Mouse (Mus musculus) lung, postnatal 10 days (tissue): ENCODE measurements around the gene Mbd3.
A peak's percentile ranks its signal among the peaks of the same experiment; 100 is the strongest.

ENCODE experiments used
- DNase-seq: peaks from one replicate; pipeline ENCODE4 v3.0.0; 2021

Mbd3 gene

DNA sequence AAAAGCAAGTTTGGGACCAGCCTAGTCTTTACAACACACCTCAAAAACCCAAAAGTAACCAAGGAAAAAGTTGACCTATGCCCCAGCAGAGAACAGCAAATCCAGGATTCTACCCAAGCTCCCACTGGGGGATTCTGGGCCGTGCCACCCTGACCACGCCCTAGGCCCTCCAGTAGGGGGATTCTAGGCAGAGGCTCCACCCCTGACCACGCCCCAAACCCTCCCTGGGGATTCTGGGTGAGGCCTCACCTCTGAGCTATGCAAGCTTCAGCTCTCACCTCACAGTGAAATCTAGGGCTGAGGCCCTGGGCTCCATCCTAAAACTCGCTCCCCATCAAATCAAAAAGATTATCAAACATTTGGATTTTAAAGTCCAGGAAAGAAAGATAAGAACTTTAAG is 24.2 kb upstream of the Mbd3 start:
- peak; percentile 63 for DNase-seq

DNA sequence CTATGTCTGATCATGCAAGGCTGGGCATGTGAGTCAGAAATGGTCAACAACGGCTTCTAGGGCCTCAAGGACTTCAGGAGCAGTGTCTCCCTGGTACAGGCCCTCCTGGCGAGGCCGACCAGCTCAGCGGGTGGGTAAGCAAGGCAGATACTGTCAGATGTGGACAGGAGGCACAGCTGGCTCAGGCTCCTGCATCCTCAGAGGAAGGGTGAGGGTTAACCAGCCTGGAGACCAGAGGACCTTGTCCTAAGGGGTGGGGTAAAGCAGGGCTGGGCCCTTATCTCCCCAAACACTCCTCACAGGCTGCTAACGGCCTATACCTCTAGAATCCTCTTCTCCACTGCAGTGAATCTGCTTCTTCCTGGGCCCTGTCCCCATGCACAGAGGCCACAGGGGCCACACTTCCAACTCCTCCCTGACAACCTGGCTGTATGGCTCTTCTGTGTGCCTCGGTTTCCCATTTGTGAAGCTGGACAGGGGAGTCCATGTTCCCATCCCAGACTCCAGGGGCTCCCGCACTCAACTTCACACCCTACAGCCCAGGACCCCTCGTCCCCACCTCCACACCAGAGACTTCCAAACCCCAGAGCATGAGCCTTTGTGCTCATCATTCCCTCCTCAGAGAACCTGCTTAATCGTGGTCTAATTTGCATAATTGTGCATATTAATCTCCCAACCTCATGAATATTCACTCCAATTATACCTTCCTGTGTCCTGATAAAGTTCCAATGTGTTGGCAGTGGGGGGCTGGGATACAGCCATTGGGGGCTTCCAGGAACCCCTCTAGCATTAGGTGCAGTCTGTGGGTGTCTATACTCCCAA is 22.5 kb upstream of the Mbd3 start:
- no peak for DNase-seq

DNA sequence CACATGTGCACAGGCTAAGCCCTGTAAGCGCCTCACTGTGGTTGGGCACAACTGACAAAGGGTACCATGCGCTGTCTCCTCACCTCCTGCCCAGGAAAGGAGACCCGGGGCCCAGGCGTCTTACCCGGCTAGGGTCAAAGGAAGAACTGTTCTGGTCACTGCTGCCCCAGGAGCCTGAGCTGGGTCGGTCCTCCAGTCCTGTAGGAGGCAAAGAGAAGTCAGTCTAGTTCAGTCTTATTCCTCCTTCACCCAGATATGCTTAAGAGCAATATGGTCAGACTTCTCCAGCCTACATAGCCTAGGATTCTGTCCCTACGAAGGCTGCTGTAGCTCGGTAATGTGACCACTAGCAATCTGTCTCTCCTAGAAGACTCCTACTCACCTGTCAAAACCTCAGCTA is 21.9 kb upstream of the Mbd3 start:
- DNase-seq = no peak

DNA sequence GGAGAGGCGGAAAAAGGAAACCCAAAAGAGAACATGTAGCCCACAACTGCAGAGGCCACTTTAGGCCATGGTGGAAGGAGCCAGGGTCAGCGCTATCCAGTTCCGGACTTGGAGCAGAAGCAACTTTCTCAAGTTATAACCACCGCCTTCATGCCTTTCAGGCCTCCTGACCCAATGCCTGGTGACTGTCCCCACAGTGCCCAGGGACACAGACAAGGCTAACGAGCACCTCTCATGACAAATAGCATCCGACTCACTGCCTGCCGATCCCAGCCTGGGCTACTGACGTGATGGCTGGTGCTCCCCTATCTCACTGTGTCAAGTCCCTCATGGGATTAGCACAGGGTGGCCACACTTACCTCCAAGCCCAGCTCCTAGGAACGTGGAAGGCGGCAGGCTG is 21.4 kb upstream of the Mbd3 start:
- DNase-seq = no peak

DNA sequence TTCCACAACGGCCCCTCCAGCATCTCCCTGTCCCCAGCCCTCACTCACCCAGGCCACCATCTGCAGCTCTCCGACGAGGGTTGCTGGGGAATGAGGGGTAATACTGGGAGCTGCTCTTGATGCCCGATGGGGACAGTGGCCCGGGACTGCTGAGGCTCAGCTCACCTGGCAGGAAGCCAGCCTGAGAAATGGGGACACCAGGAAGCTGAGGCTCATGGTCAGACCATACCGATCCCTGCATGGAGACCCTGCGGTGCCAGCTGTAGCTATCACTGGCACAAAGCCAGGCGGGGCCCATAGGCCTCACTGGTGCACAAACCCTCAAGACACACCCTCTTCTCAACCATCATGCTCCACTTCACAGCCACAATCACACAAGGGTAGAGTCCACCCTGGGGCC is 20.1 kb upstream of the Mbd3 start:
- DNase-seq = no peak

DNA sequence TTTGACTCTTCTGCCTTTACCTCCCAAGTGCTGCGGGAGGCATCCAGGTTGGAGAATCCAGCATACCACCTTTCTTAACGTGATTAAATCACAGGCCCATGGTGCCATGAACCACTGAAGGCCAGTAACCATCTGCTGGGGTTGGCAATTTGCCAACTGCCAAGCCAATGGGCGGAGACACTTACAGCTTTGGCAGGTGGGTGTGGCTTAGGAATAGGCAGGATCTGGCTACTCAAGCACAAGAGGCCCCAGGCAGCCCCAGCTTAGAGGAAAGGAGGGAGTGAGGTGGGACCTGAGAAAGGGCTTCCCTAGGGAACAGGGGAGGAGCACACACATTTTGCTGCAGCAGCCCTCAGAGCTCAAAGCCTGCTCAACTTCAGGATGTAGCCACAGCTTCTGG is 19.0 kb upstream of the Mbd3 start:
- peak; percentile 58 for DNase-seq

DNA sequence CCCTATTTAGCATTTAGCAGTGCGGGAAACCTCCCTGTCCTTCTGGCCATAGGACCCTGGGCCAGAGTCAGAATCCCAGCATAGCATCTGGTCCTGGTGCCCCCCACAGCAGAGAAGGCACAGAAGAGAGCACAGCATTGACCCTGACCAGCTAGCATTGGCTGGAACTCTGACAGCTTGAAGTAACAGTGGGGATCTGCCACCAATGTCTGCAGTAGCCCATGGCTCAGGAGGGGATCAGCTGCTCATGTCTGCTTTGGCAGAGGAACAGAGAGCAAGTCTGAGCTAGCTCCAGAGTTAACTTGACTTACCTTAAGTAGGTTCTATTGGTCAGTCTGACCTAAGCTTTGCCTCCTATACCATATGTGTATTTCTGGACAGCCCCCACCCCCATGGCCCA is 18.5 kb upstream of the Mbd3 start:
- no peak for DNase-seq

DNA sequence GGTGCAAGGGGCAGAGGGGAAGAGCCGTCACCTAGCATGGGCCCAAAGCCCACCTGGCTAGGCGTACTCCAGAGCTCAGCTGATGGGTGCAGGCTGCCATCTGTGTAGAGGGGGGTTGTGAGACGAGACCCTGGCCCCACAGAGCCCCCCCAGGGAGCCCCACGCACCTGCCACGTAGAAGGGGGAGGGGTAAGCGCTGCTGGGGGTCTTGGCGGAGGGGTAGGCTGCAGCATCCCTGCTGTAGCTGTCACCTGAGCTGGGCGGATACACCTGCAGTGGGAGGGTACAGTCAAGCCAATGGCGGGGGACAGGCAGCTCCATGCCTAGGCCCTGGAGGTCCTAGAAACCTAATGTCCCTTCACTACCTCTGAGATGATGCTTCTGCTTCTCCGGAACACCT is 18.0 kb upstream of the Mbd3 start:
- DNase-seq = no peak

DNA sequence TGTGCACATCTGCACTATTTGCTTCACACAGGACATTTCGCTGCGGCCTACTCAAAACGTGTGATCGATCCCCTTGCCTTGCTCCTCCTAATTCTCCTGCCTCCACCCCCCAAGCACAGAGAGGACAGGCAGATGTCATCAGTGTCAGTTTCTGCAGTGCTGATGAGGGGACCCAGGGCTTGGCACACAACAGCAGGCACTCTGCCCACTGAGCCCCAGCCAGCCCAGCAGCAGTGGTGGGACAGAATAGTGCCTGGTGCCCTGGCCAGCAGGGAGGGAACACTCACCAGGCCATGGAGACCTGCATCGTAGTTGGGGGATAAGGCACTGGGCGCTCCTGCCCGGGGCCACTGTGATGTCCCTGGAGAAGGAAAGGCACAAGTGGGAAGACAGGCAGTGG is 16.2 kb upstream of the Mbd3 start:
- no peak for DNase-seq

DNA sequence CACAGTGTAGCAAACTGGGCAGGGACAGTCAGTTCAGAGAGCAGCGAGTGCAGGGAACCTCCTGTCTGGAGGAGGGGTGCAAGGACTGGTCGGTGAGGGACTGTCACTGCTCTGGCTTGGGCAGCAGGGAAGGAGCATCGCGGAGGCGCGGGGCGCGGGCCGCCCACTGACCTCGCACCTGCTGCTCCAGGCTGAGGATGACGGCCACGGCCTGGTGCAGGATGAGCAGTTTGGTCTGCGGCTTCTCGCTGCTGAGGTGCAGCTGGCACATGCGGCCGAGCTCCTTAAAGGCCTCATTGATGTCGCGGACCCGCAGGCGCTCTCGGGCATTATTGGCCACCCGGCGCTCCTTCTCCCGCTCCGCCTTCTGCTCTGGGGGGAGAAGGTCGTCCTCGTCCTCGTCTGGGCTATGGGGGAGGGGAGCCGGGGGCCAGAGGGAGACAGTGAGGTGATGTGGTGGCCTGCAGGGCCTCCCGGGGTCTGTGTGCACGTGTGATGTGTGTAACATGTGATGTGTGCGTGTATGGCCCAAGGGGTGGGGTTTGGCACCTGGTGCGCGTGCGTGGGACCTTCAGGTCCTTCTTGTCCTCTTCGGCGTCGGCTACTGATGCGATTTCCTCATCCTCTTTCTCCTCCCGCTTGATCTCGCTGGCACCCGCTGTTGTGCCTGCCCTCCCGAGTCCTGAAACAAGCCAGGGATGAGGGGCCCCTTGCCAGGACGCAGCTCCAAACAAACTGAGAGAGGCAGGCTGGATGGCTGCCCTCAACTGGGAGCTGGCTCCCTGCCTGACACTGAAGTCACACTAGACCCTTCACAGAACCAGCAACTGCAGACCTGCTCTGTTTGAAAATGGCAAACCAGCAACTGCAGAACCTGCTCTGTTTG is 13.5 kb upstream of the Mbd3 start:
- DNase-seq = peak; percentile 91

DNA sequence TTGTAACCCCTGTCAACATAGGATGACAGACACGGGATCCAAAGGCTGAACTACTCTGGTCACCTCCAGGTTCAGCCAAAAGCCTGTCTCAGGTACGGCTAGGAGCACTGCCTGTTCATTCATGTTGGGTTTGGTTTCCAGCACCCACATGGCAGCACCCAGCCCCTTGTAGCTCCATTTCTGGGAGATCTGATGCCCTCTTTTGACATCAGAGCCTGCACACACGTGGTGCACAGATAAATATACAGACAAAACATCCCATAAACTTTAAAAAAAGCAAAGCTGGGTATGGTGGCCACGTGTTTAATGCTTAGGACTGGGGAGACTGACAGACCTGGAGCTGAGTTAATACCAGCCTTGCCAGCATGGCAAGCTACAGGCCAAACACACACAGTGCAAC is 8.6 kb upstream of the Mbd3 start:
- DNase-seq = no peak

DNA sequence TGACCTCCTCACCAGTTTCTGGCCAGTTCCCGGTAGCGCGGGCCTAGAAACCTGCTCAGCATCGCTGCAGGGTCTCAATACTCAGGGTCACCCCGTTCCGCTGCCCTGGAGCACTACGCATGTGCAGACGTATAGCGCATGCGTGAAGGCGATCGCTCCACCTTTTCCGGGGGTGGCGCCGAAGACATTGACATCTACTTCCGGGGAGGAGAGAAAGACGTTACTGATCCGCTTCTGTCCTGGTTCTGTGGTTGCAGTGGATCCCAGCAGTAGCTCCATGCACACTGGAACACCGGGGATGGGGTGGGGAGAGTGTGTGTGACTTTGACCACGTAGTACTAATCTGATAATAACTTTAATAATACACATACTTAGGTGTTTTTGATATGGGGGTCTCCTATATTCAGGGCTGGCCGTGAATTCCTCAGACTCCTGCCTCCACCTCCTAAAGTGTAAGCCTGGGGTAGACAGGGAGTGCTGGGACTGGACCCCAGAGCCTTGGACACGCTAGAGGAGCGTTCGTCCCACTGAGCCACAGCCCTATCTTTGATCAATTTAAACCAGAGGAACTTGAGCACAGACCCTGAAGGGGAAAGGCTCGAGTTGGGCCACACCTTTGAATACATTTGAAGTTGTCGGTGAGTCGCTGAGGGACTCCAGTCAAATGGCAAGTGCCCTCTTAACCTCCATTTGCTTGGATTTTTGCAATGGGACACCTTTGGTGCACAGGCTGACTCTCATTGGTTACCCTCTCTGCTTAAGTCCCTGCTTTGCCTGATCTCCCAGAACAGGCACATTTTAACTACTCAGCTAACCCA is 7.5 kb upstream of the Mbd3 start, which contains the start of gene Uqcr11:
Uqcr11 (minus strand) TSS at position 147 of the 818 bp plus-strand sequence.
- peak; percentile 96 for DNase-seq

DNA sequence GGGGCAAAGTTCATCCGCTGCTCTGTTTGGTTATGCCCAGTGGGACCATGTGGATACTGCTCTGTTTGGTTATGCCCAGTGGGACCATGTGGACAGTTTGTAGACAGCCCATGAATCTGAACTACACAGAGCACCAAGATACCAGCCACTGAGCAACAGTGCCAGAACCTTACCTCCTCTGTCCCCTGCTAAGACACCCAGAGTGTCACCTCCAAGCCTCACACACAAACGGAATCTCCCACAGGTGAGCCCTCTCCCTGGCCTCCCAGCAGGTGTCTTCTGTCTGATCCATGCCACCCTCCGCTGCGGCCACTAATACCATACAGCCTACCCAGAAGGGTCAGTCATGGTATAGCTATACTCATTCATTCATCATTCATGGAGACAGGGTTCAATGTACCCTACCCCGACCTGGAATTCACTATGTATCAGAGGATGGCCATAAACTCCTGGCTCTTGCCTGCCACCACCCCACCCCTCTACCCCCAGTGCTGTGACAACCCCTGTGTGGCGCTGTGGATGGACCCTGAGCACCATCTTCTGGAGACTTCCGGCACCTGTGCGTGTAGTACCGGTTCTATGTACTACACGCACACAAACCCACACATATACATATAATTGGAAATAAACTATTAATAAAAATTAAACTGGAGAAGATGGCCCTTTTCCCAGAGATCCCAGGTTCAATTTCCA is 6.3 kb upstream of the Mbd3 start:
- DNase-seq = no peak

DNA sequence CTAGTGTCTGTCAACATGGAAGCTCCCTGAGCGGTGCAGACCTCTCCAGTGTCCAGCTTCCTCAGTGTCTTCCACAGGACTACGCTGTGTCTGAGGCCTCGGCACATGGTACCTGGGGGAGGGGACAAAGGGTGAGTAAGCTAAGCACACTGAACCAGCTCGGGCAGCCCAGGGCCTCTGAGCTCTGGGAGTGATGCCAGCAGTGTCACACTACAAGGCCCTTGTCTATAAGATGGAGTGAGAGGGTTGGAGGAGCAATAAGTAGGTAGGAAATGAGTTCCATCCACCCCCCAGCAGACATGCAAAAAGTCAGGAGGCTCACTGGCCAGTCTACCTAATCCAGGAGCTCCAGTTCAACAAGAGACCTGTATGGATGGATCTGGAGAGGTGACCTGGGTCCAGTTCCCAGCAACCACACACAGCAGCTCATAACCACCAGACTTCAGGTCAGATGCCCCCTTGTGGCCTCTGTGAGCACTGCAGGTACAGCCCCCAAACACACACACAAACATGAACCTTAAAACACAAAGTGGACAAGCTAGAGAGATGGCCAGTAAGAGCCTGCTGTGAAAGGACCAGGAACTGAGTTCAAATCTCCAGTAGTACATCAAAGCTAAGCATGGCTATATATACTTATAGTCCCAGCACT is 3.8 kb upstream of the Mbd3 start:
- peak; percentile 48 for DNase-seq

DNA sequence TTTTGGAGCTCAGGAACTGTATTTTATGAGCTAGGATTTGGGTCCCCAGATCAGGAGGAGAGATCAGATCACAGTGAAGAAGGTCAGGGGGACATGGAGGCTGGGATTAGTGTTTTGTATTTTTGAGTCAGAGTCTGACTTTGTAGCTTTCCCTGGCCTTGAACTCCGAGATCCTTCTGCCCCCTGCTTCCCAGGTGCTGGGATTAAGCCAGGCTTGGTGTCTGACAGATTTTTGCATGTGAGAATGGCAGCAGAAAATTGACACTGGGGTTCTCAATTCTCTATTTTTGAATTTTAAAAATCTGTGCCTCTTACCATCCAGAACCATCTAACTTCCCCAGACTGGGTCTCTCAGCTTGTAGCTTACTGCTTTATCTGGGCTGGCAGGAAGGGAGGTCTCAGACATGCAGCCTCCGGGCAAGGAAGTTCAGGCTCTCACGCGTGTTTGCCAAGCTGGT is 1.4 kb upstream of the Mbd3 start:
- no peak for DNase-seq

DNA sequence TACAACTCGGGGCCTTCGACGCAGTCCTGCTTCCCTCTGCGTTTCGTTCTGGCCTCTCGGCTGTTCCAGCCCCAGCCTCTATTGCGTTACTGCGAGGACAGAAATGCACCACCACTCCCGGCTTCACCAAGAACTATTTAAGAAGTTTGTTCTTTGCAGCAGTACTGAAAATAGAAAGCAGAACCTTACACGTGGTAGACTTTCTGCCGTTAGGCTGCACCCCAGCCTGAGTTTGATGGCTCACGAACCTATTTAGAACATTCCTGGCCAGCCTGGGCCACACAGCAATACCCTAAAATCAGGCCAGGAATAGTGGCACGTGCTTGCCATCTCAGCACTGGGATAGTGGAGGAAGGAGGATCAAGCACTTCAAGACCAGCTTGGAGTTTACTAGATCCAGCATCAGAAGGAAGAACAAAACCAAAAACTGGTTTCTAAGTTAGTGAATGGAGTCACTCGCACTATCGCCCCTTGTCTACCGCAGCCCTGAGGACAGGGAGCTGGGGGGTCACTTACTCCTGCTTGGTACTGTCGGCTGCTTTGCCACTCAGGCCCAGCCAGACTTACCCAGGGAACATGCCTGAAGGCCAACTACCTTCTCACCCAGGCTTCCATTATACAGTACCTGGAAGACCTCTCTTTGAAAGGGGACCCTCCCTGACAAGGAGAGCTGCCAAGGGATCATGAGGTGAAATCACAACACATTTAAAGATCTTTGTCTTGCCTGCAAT is 788 bp upstream of the Mbd3 start:
- DNase-seq = no peak

DNA sequence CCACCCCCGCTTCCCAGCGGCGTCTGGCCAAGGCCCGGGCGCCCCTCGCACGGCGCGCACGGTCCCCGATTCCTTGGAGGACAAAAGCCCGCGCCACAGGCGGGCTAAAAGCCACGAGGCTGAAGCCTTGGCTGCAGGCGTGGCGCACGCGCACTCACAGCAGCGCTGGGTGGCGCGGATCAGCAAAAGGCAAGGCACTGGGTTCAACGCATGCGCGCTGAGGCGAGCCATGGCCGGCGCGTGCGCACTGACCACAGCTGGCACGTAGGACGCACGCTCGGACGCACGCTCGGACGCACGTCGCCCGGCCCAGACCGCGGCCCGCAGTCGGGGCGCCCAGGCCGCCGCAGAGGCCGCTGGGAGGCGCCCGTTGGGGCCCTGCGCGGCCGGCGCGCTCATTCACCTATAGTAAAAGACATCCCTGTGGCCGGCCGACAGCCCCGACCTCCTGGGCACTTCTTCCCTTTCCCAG is 595 bp downstream of the Mbd3 start:
- peak; percentile 99 for DNase-seq

DNA sequence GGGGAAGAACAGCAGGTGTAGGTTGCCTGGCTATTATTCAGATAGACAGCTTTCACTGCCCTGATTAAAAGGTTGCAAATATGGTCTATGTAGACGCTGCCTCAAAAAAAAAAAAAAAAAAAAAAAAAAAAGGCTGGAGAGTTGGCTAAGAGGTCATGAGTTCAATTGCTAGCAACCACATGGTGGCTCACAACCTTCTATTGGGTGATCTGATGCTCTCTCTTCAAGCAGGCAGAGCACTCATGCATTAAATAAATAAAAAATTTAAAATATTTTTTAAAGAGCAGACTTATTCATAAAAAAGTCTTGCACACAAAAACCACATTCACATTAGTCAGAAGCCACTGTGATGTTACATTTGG is 1.2 kb downstream of the Mbd3 start:
- DNase-seq = no peak

DNA sequence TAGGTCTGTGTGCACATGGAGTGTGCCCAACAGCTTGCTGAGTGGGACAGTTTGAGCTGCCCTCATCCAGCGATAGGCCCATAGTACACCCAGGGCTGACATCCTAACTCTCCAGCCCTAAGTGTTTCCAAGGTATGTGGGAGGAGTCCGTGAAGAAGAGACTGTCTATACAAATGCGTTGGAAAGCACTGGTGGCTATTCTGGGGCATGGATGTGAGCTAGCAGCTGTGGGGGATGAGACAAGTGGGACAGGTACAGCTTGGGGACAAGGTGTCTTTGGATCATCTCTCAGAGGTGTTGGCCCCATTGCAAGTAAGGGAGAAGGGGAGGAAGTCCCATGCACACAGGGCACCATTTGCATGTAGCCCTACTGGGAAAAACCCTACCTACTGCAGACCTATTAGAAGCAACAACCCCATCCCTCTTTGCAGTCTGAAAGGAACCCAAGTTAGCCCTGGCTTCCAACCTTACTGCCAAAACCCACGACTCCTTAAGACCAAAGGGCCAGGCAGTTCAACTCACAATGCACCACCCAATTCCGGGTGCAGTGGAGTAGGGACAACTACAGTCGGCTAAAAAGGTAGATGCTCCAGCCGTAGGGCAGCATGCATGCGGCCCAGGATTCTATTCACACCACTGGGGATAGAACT is 1.7 kb downstream of the Mbd3 start:
- DNase-seq = no peak

DNA sequence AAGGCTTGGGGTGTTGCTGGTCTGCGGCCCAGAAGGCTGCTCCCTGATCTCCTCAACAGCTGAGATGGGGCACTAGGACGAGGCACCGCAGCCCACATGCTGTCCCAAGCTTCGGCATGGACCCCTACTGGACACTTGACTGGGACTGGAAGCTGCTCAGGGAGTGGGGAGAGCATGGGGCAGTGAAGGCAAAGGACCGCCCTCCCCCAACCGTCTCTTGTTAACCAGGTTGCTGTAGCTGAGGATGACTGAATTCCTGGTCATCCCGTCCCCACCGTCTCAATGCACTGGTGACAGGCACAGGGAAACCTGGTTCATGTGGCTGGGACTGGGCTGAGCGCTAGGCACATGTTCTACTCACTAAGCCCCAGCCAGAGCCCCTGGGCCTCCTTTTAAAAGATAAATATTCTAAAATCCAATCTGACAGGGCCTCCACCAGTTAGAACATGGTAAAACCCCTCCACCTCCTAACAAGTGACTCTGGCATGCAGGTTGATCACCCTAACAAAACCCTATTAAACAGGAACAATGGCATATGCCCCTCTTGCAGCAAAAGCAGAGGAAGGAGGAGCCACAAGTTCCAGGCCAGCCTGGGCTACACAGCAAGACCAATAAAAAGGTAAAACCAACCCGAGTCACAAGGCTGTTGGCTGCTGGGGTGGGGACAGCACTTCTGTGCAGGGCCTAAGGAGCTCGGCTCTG is 2.4 kb downstream of the Mbd3 start:
- DNase-seq = no peak
